In the genomic region with DNA sequence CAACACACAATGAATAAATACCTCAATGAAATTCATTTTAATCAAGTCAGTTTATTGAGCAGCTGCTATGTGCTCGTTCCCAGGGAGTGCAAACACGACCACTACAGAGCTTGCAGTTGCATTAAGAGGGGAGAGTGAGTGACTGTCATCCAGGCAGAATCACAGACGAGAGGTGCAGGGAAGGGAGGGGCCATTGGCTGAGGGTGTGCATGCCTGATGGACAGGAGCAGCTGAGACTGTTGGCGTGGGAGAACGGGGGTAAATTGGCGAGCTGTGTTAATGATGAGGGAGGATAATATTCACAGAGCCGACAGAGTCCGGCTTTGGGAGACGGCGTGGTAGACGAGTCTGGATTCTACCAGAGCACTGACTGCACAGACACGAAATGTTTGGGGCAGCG, we compare ENCODE assay signal across 32 mouse cellular contexts. TPM values are rescaled to one million over a fixed set of nuclear protein-coding genes. Genes with fewer than 3 reads are reported as not detected.
DNase-seq lines count a peak whose midpoint lies in the region; ATAC-seq and TF ChIP-seq lines count a peak whose summit lies in the region.
"Had no signal": no experiment of that assay in that cellular context is flagged by ENCODE, and none has a peak within 500 bp of the region (broad histone marks: within the 10 kb centered on the region; RNA-seq: fewer than 3 reads in every experiment).

No protein-coding gene starts in this region.

- H3K27me3 ChIP-seq in embryonic facial prominence, embryonic 14.5 days (replicated peaks; ENCODE audit: control insufficient read depth, insufficient read depth, low read length): no peaks in the 10 kb centered on the region
- H3K27me3 ChIP-seq in embryonic facial prominence, embryonic 10.5 days (replicated peaks; ENCODE audit: low read depth, poor library complexity, severe bottlenecking): no peaks in the 10 kb centered on the region
- H3K27me3 ChIP-seq in limb, embryonic 13.5 days: no peaks in the 10 kb centered on the region
- no peaks in the 10 kb centered on the region for H3K27me3 ChIP-seq in limb, embryonic 10.5 days (ENCODE audit: low read depth, poor library complexity, severe bottlenecking)
- H3K27me3 ChIP-seq in thymus, adult 2 months (ENCODE audit: control insufficient read depth, insufficient read depth, low read length): no peaks in the 10 kb centered on the region
- H3K27me3 ChIP-seq: embryonic facial prominence, embryonic 13.5 days; heart, embryonic 13.5 days; hindbrain, embryonic 15.5 days; limb, embryonic 15.5 days; liver, embryonic 13.5 days; neural tube, embryonic 12.5 days had no signal

- peak; percentile 37; the same call in 1 of the 2 replicates for ATAC-seq in embryonic facial prominence, embryonic 14.5 days (ENCODE audit: low read depth)
- ATAC-seq in limb, embryonic 13.5 days (ENCODE audit: low FRiP score, low read depth): 0 out of 2 replicates have a peak, but pooled peaks have one; percentile 48
- ATAC-seq: inflammation-experienced regulatory T-cells, adult 6 months; lung, postnatal 0 days; midbrain, embryonic 16.5 days had no signal

- intact Hi-C loops in gastrocnemius, postnatal 14 days (cut with DNase I; ENCODE audit: low total_unique reads): no loop called here

- H3K27ac ChIP-seq in embryonic facial prominence, embryonic 14.5 days (replicated peaks; ENCODE audit: low read depth, low read length): no peak overlapping the region
- no peak overlapping the region for H3K27ac ChIP-seq in embryonic facial prominence, embryonic 10.5 days (replicated peaks)
- H3K27ac ChIP-seq in limb, embryonic 13.5 days: no peak overlapping the region
- no peak overlapping the region for H3K27ac ChIP-seq in limb, embryonic 10.5 days
- no peak overlapping the region for H3K27ac ChIP-seq in thymus, adult 2 months (ENCODE audit: control insufficient read depth, insufficient read depth, low read length)
- H3K27ac ChIP-seq: embryonic facial prominence, embryonic 13.5 days; heart, embryonic 13.5 days; hindbrain, embryonic 15.5 days; left cerebral cortex, adult 2 months; limb, embryonic 15.5 days; liver, embryonic 13.5 days; neural tube, embryonic 12.5 days had no signal

- no peaks in the 10 kb centered on the region for H3K9me3 ChIP-seq in embryonic facial prominence, embryonic 14.5 days (ENCODE audit: control insufficient read depth, low read length)
- no peaks in the 10 kb centered on the region for H3K9me3 ChIP-seq in embryonic facial prominence, embryonic 10.5 days
- H3K9me3 ChIP-seq in limb, embryonic 13.5 days: no peaks in the 10 kb centered on the region
- H3K9me3 ChIP-seq in limb, embryonic 10.5 days (replicated peaks): no peaks in the 10 kb centered on the region; the same call in 1 of the 2 replicates
- H3K9me3 ChIP-seq: embryonic facial prominence, embryonic 13.5 days; G1E; heart, embryonic 13.5 days; hindbrain, embryonic 15.5 days; limb, embryonic 15.5 days; liver, embryonic 13.5 days; neural tube, embryonic 12.5 days had no signal

- DNase-seq in embryonic facial prominence, embryonic 14.5 days (ENCODE audit: low spot score): peak; percentile 45
- DNase-seq in embryonic facial prominence, embryonic 10.5 days (ENCODE audit: low spot score): no peak
- no peak for DNase-seq in limb, embryonic 10.5 days (ENCODE audit: low spot score)
- peak; percentile 53 for DNase-seq in gastrocnemius, postnatal 14 days
- peak; percentile 86 for DNase-seq in skeletal muscle tissue, adult 2 months (ENCODE audit: low read depth, low spot score)
- no peak for DNase-seq in thymus, adult 2 months
- no peak for DNase-seq in right cerebral cortex, adult 18-20 months
- DNase-seq: adrenal gland, adult 8-10 months; cerebellum, adult 11 months; cerebellum, adult 9-10 months; cerebellum, postnatal 36 days; embryo, embryonic 11 days; heart, postnatal 10 days; kidney, adult 11 months; kidney, postnatal 14 days; liver, embryonic 13.5 days; lung, adult 18-20 months; right cerebral cortex, postnatal 4 days; thymus, postnatal 4 days had no signal

- no peak for TF ChIP-seq CTCF in thymus, adult 2 months (IDR thresholded peaks at IDR 0.05; ENCODE audit: borderline replicate concordance, control insufficient read depth, extremely low read depth, insufficient read depth, low read length, poor library complexity)

- H3K4me2 ChIP-seq in embryonic facial prominence, embryonic 14.5 days (ENCODE audit: low read depth, low read length): no peak overlapping the region
- no peak overlapping the region for H3K4me2 ChIP-seq in limb, embryonic 13.5 days (replicated peaks)
- H3K4me2 ChIP-seq: embryonic facial prominence, embryonic 13.5 days; heart, embryonic 13.5 days; hindbrain, embryonic 15.5 days; limb, embryonic 15.5 days; liver, embryonic 13.5 days; midbrain, embryonic 11.5 days; neural tube, embryonic 12.5 days had no signal

- WGBS in embryonic facial prominence, embryonic 14.5 days: 83% methylated on average over 13 of the region's 13 CpGs
- WGBS in embryonic facial prominence, embryonic 10.5 days: 90% methylated on average over 13 of the region's 13 CpGs
- 86% methylated on average over 13 of the region's 13 CpGs for WGBS in limb, embryonic 13.5 days
- WGBS in limb, embryonic 10.5 days: 92% methylated on average over 13 of the region's 13 CpGs
- WGBS in thymus, adult 2 months: 95% methylated on average over 13 of the region's 13 CpGs

- peaks cover 44% of the 10 kb centered on the region for H3K36me3 ChIP-seq in embryonic facial prominence, embryonic 14.5 days (ENCODE audit: control insufficient read depth, insufficient read depth, low read length)
- peaks cover 58% of the 10 kb centered on the region for H3K36me3 ChIP-seq in embryonic facial prominence, embryonic 10.5 days (replicated peaks)
- H3K36me3 ChIP-seq in limb, embryonic 13.5 days: peaks cover 56% of the 10 kb centered on the region
- peaks cover 36% of the 10 kb centered on the region for H3K36me3 ChIP-seq in limb, embryonic 10.5 days
- H3K36me3 ChIP-seq in thymus, adult 2 months (ENCODE audit: control insufficient read depth, insufficient read depth, low read length): no peaks in the 10 kb centered on the region
- H3K36me3 ChIP-seq: G1E; liver, embryonic 13.5 days had no signal

- no peaks in the 10 kb centered on the region for H3K4me1 ChIP-seq in embryonic facial prominence, embryonic 14.5 days (ENCODE audit: control insufficient read depth, insufficient read depth, low read length)
- no peaks in the 10 kb centered on the region for H3K4me1 ChIP-seq in embryonic facial prominence, embryonic 10.5 days
- H3K4me1 ChIP-seq in limb, embryonic 13.5 days: no peaks in the 10 kb centered on the region
- no peaks in the 10 kb centered on the region for H3K4me1 ChIP-seq in limb, embryonic 10.5 days
- no peaks in the 10 kb centered on the region for H3K4me1 ChIP-seq in thymus, adult 2 months (replicated peaks; ENCODE audit: control insufficient read depth, insufficient read depth, low read length)
- H3K4me1 ChIP-seq: embryonic facial prominence, embryonic 13.5 days; hindbrain, embryonic 15.5 days; limb, embryonic 15.5 days; neural tube, embryonic 12.5 days had no signal

- no peak overlapping the region for H3K9ac ChIP-seq in embryonic facial prominence, embryonic 14.5 days (ENCODE audit: low read depth, low read length)
- no peak overlapping the region for H3K9ac ChIP-seq in limb, embryonic 13.5 days
- H3K9ac ChIP-seq: embryonic facial prominence, embryonic 13.5 days; heart, embryonic 13.5 days; hindbrain, embryonic 15.5 days; limb, embryonic 15.5 days; liver, embryonic 13.5 days; neural tube, embryonic 12.5 days had no signal

- TF ChIP-seq POLR2A in thymus, adult 2 months (IDR thresholded peaks at IDR 0.05; ENCODE audit: control insufficient read depth, extremely low read depth, insufficient read depth, low read length, poor library complexity): no peak

- H3K4me3 ChIP-seq in embryonic facial prominence, embryonic 14.5 days (ENCODE audit: low read depth, low read length): no peak overlapping the region
- no peak overlapping the region for H3K4me3 ChIP-seq in embryonic facial prominence, embryonic 10.5 days
- no peak overlapping the region for H3K4me3 ChIP-seq in limb, embryonic 13.5 days
- H3K4me3 ChIP-seq in limb, embryonic 10.5 days: no peak overlapping the region
- H3K4me3 ChIP-seq in thymus, adult 2 months (ENCODE audit: control insufficient read depth, insufficient read depth, low read length): no peak overlapping the region
- H3K4me3 ChIP-seq: embryonic facial prominence, embryonic 13.5 days; erythroblast, embryonic 14.5 days; heart, embryonic 13.5 days; hindbrain, embryonic 15.5 days; left cerebral cortex, adult 2 months; limb, embryonic 15.5 days; liver, embryonic 13.5 days; neural tube, embryonic 12.5 days had no signal

RNA-seq across cellular contexts. Expression of gene C130074G19Rik, which starts 39.8 kb away (rescaled TPM):
- polyA plus RNA-seq in embryonic facial prominence, embryonic 14.5 days (2014; fragmentation: Nextera tagmentation; extraction: Ambion mirVana): 2.3 and 2.7 TPM in 2 replicates
- 0.49 and 0.64 TPM in 2 replicates for polyA plus RNA-seq in embryonic facial prominence, embryonic 10.5 days (2016; fragmentation: Nextera tagmentation; extraction: Ambion mirVana)
- 1.1 and 1.6 TPM in 2 replicates for polyA plus RNA-seq in limb, embryonic 13.5 days (2015; fragmentation: Nextera tagmentation; extraction: Ambion mirVana)
- 0.48 and 0.64 TPM in 2 replicates for polyA plus RNA-seq in limb, embryonic 10.5 days (2016; fragmentation: Nextera tagmentation; extraction: Ambion mirVana)
- total RNA-seq in gastrocnemius, postnatal 14 days (2021): 10 to 100 TPM; 25.9 to 31.8 TPM
- 3.2 and 3.7 TPM in 2 replicates for polyA plus RNA-seq in thymus, adult 2 months (2012; rRNA removed)
- total RNA-seq: G1E had no signal
- polyA plus RNA-seq: G1E; inflammation-experienced regulatory T-cells, adult 6 months had no signal

Comparison
In these comparisons a context has a peak if more than half of its experiments do, and no peak if none do; other contexts are left out.
1. DNase-seq: peak in embryonic facial prominence, embryonic 14.5 days (single experiment), gastrocnemius, postnatal 14 days (single experiment) and skeletal muscle tissue, adult 2 months (single experiment); none in embryonic facial prominence, embryonic 10.5 days (single experiment), limb, embryonic 10.5 days (single experiment), thymus, adult 2 months (single experiment) and right cerebral cortex, adult 18-20 months (single experiment).